Mouse (Mus musculus): Measurements from ENCODE around the gene Plekhn1.

- TF ChIP-seq POLR2A (IDR thresholded peaks at IDR 0.05; ENCODE audit: low read depth, low read length), result no peak
- no peak for TF ChIP-seq CTCF (IDR thresholded peaks at IDR 0.05; ENCODE audit: extremely low read depth, insufficient read depth, insufficient read length, insufficient replicate concordance)
Observed at GRCm38 (mm10) chr4:156252140-156252539, 17.5 kb upstream of the Plekhn1 start.

All from spleen, adult 2 months (tissue).